Mouse (Mus musculus) erythroblast, embryonic 14.5 days (primary cell): Measurements from ENCODE around the gene Magi2.

Experiments
- GATA1 ChIP-seq: IDR thresholded peaks from 2 replicates; pipeline ENCODE4 v1.6.1; 2012; ENCODE audit warnings: low read length, inconsistent platforms, mixed read lengths
- TAL1 ChIP-seq: IDR thresholded peaks from 3 replicates; pipeline ENCODE4 v1.6.1; 2012; ENCODE audit warnings: low read length, inconsistent platforms, mixed read lengths

DNA sequence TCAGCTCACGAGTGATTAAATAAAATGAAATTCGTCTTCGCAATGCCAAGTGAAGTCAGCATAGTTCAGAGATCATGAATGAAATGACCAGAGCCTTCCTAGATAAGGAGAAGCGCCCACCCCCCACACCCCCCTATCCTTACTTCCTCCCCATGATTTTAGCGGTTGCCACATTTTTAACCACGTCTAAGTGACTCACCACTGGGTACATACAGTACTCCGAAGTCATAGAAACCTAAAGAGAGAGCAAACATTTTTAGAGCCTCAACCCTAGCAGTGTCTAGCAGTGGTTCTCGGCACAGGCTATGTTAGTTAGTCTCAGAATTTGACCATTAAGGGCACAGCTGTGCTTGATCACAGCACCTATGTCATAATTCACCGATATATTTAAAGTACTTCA is 1385.8 kb downstream of the Magi2 start:
- TF ChIP-seq TAL1: no peak
- no peak for TF ChIP-seq GATA1
